Mouse (Mus musculus) heart, postnatal 36 days (tissue): ENCODE measurements around the gene Pex5. TPM values are rescaled to one million over a fixed set of nuclear protein-coding genes. Genes with fewer than 3 reads are reported as not detected.
A peak's percentile ranks its signal among the peaks of the same experiment; 100 is the strongest.
"Not testable (repeated sequence)": the region's sequence is repeated elsewhere in the genome, so short reads cannot be mapped to it uniquely, and the experiment has no call there.

Source experiments
- DNase-seq, 2 experiments: peaks; one replicate each; pipeline ENCODE4 v3.0.0; 2021 to 2022
- intact Hi-C: fragments of 180-260 bp; cut with DNase I; formaldehyde crosslinking; loops from one replicate; pipeline ENCODE4 v1.15.1; 2025
- total RNA-seq, 2 experiments: library from RNA; stranded (reverse); gene quantifications; 2 replicates each; pipeline ENCODE4 v1.2.3; 2021

Pex5 gene
- total RNA-seq, 2 experiments from 2014 or later = 26.9 to 28.7 TPM

GRCm38 (mm10) chr6:124427791-124428576 lies 13.1 kb upstream of the Pex5 start:
- no peak for DNase-seq
- intact Hi-C loops = no loop called here

DNA sequence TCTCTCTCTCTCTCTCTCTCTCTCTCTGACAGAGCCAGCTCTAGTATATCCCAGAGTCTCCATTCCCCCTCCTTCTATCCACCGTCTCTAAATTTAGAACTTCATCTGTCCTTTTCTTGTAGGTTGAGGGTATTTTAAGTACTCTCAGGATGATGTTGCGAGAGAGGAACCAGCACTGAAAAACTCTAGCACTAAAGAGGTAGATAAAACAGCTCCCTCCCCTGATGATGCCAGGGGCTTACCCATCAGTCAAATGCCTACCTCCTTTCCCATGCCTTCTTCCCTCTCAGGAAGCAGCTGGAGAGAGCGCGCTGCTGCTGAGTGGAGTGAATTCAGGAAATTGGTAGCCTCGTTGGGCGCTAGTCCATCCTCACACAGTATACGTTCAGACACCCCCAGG lies 12.4 kb upstream of the Pex5 start:
- intact Hi-C loops = no loop called here
- DNase-seq = no peak

- intact Hi-C loops = no loop called here
- no peak for DNase-seq
These were observed 11.7 kb upstream of the Pex5 start for GRCm38 (mm10) chr6:124426604-124427003.

DNA sequence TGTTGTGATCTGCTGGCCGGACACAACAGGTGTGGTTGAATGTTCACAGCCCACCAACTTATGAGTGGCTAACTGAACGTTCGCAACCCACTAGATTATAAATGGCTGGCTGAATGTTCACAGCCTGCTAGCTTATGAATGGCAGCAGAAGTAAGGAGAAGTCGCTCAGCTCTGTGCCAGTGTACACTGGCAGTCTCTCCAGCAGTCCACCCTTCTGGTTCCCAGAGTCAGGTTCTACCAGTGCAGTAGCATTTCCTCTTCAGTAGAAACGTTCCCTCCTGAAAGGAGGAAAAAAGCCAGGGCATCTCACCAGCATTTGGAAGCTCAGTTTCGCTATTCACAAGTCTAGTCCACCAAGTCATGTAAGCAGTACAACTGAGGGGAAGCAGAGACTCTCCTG lies 10.7 kb upstream of the Pex5 start:
- intact Hi-C loops = no loop called here

GRCm38 (mm10) chr6:124425042-124425441 lies 10.2 kb upstream of the Pex5 start:
- DNase-seq, intact Hi-C loops: not testable (repeated sequence)

More for the DNA sequence above, 10.7 kb upstream of the Pex5 start:
- no peak for DNase-seq

GRCm38 (mm10) chr6:124424068-124424498 lies 9.2 kb upstream of the Pex5 start:
- intact Hi-C loops = no loop called here

DNA sequence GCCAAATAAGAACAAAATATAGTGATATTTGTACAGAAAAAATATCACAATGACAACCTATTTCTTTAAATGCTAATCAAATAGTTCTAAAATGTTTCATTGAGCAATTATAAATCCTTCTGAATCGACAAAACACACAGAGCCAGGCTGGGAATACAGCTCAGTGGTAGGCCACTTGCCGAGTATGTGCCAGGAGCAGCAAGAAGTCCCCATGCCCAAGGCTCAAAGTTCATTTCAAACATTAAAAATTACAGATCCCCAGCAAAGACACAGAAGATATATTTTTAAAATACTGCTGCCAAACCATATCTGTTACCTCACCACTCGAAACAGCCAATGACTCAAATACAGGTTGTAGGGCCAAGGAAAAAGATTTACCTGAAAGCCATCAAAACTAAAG lies 3.8 kb upstream of the Pex5 start:
- DNase-seq = no peak
- intact Hi-C loops = loop anchor here (10.0 kb wide), 1 partner anchor 336 kb away; the partner anchor contains the start of genes Atn1 and Gm45234

More at GRCm38 (mm10) chr6:124424068-124424498, 9.2 kb upstream of the Pex5 start:
- DNase-seq = no peak

DNA sequence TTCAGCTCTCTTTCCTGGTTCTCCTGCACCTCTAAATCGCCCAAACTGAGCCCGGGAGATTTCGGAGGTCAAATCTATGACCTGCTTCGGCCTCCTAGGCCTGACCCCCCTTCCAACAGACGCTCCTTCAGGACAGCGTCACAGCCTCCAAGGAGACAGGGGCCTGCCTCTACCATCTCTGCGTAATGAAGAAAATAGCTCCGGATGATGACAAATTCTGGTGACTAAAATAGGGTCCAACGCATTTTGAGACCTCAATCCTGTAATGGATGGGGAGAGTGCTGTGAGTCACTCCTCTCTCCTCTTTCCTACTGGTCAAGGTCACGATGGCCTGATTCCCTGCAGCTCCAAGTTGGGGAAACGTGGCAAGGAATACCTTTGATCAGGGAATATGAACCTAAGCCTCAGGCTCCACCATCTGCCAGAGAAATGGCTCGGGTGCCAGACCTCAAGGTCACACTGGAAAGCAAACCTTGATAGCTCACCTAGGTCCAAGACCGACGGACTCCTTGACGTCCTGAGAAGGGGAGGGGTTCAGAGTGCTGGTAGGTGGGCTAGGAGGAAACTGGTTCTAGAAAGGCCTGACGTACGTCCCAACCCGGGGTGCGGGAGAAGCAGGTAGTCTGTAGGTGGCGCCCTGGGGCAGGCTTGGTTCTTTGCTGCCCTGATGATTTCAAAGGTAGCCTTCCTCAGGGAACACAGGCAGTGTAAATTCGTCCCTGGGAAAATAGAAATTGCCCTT lies 651 bp upstream of the Pex5 start:
- intact Hi-C loops = loop anchor here (10.0 kb wide), 1 partner anchor 339 kb away; the partner anchor contains the start of genes Atn1 and Gm45234

DNA sequence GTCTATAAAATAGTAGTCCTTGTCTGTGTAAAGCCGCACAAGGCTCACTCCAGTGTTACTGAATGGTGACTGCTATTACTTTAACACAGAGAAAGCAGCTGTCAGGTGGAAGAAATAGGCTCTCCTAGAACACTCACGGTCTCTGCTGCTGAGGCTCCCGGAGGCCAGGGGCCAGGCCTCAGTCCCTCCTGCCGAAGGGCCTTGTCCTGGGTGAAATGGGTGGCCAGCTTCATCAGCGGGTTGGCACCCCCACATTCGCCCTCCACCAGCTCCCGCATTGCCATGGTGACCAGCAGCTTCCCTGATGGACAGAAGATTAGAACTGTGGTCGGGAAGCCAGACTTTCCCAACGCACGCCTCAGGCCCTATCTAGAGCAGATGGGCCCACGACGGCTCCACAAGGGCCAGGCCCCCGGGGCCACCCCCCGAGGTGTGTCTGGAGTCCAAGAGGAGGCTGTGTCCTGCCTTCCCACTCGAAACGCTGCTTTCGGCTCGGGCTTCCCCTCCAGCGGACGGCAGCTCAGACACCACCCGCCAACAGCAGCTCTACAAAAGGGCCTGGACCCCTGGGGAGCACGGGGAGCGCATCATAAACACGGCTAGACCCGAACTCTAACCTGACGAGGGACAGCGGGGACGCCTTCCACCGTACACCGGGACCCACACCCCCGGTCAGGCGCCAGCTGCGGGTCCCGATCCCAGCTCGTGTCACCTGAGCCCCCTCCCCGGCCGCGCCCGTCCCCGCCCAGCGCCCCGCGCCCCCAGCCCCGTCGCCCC lies 529 bp downstream of the Pex5 start:
- intact Hi-C loops = loop anchor here (10.0 kb wide), 1 partner anchor 340 kb away; the partner anchor contains the start of genes Atn1 and Gm45234
- DNase-seq = peak; percentile 38 to 49

More for the DNA sequence above, 651 bp upstream of the Pex5 start:
- peak; percentile 79 to 84 for DNase-seq

- no peak for DNase-seq
- intact Hi-C loops = loop anchor here (10.0 kb wide), 1 partner anchor 341 kb away; the partner anchor contains the start of genes Atn1 and Gm45234
These were observed 1.1 kb downstream of the Pex5 start for GRCm38 (mm10) chr6:124413770-124414149.

DNA sequence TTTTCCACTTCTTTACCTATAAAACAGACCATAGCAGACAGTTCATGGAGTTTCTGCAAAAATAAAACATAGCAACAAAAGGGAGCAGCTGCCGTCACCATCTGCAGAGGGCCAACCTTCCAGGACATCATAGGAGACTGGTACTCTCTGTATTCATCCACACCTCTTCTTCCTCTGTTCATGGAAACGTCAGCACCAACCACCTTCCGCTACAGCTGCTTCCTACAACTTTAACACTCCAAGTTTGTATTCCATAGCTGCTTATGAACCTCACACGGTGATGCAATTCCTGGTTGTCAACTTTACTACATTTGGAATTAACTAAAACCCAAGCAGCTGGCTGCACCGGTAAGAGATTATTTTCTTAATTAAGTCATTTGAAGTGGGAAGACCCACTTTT lies 6.5 kb downstream of the Pex5 start:
- intact Hi-C loops = no loop called here
- no peak for DNase-seq

- intact Hi-C loops = no loop called here
- no peak for DNase-seq
These were observed 7.7 kb downstream of the Pex5 start for GRCm38 (mm10) chr6:124407180-124407579.

GRCm38 (mm10) chr6:124406326-124406725 lies 8.5 kb downstream of the Pex5 start:
- DNase-seq = no peak
- intact Hi-C loops = no loop called here

GRCm38 (mm10) chr6:124399738-124400137 lies 15.1 kb downstream of the Pex5 start:
- DNase-seq = no peak
- intact Hi-C loops = no loop called here

DNA sequence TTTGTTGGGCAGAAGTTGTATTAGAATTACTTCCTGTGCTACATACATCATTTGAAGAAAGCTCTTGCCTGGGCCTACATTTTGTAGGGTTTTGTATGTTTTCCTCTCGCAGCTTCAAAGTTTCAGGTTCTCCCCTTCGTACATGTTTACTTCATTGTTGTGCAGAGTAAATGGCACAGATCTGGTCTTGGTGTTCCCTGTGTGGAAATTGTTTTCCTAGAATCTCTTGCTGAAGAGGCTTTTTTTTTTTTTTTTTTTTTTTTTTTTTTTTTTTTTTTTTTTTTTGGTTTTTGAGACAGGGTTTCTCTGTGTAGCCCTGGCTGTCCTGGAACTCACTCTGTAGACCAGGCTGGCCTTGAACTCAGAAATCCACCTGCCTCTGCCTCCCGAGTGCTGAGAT lies 19.9 kb downstream of the Pex5 start:
- DNase-seq, intact Hi-C loops: not testable (repeated sequence)

GRCm38 (mm10) chr6:124380142-124380541 lies 34.7 kb downstream of the Pex5 start:
- intact Hi-C loops = no loop called here
- no peak for DNase-seq

GRCm38 (mm10) chr6:124379331-124379730 lies 35.5 kb downstream of the Pex5 start:
- peak; percentile 46 to 71 for DNase-seq
- intact Hi-C loops = loop anchor here (1.0 to 2.0 kb wide), 2 partner anchors 117 to 449 kb away; no protein-coding TSS in a partner anchor

- no peak for DNase-seq
- intact Hi-C loops = loop anchor here (2.0 kb wide), 1 partner anchor 447 kb away; no protein-coding TSS in a partner anchor
These were observed 37.2 kb downstream of the Pex5 start for GRCm38 (mm10) chr6:124377494-124378255.

DNA sequence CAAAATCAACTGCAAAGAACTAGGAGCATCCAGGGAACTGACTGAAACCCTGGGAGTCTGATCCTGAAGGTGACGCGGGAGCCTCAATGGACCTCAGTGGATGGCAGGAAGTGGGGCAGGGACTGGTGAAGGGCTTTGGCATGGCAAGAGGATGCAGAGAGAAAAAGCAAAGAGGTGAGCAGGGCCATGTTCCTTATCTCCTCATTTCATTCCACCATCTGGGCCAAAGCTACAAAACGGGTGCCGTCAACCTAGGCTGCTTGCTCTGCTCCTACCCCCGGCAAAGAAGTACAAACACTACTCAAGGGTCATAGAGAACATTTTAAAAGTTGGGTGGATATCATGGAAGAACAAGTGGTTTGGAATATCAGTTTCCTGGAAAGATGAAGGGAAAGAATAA lies 38.6 kb downstream of the Pex5 start:
- intact Hi-C loops = no loop called here
- DNase-seq = no peak

- intact Hi-C loops = no loop called here
- DNase-seq = peak; percentile 51 to 52
These were observed 39.4 kb downstream of the Pex5 start for GRCm38 (mm10) chr6:124375435-124375884.
